Mouse (Mus musculus): ENCODE data around the gene Kmt2e. TPM values are rescaled to one million over a fixed set of nuclear protein-coding genes. Genes with fewer than 3 reads are reported as not detected.

Kmt2e gene
- 111 and 137 TPM in 2 replicates for total RNA-seq (2023)

DNA sequence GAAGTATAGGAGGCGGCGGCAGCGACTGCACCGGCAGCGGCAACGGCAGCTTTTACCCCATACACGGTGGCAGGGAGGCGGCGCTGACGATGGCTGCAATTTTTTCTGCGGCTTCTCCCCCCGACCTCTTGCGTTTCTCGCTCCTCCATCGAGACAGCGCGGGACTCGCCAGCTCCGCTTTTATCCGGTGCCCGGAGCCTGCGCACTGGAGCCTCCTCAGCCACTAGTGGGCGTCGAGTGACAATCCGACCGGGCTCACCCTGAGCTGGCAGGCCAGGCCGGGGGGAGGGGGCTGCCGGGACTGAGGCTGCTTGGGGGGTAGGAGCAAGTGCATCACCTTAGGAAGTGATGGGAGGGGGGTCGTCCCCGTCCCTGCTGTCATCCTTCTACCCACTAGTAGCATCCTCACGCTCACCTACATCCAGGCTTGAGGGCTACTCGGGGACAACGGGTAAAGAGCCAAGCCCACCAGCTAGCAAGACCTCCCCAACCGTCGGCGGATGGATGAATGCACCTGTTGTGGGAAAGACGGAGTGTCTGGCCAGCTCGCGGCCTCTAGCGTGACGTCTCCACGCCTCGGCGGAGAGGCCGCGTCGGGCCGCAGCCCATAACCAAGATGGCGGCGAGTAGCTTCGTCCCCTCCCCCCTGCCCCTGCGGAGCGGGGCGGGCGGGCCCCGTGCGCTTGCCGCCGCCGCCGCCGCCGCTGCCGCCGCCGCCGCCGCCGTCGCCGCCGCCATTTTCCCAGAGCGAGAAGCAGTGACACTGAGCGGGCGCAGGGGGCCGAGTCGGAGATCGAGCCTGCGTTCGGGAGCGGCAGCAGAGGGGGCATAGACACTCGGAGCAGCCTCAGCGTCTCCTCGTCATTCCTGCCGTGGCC lies at the start of gene Kmt2e:
Gene Kmt2e (plus strand): TSS at position 722 of the 878 bp plus-strand sequence.

